Mouse (Mus musculus) stomach, embryonic 15.5 days (tissue): ENCODE measurements at regions not wholly inside any gene's neighbourhood (a gene's known extent, or its start where the extent isn't known, plus 50 kb on each side); places are given as distances from the start of the nearest gene placed in this dataset.

Source experiments
- ATAC-seq: fragments of 200-750 bp; cut with Nextera tagmentation; 2 replicates; pipeline ENCODE4 v1.8.0; 2017; ENCODE audit warnings: low read depth, moderate number of reproducible peaks, moderate TSS enrichment; ENCODE audit not compliant: insufficient read depth, low FRiP score
- H3K27ac ChIP-seq: fragments of 300-500 bp; sonication (generic); 2 replicates; pipeline ENCODE4 v1.5.1; 2015; ENCODE audit warnings: mild to moderate bottlenecking, inconsistent platforms
- H3K27me3 ChIP-seq: fragments of 300-500 bp; sonication (generic); replicated peaks from 2 replicates; pipeline ENCODE4 v1.6.1; 2015; ENCODE audit warnings: inconsistent platforms
- H3K36me3 ChIP-seq: fragments of 300-500 bp; sonication (generic); 2 replicates; pipeline ENCODE4 v1.6.1; 2015; ENCODE audit warnings: inconsistent platforms
- H3K4me1 ChIP-seq: fragments of 300-500 bp; sonication (generic); 2 replicates; pipeline ENCODE4 v1.6.1; 2015; ENCODE audit warnings: inconsistent platforms
- H3K4me2 ChIP-seq: fragments of 300-500 bp; sonication (generic); 2 replicates; pipeline ENCODE4 v1.6.1; 2015; ENCODE audit warnings: mild to moderate bottlenecking, inconsistent platforms
- H3K4me3 ChIP-seq: fragments of 300-500 bp; sonication (generic); replicated peaks from 2 replicates; pipeline ENCODE4 v1.5.1; 2015; ENCODE audit warnings: inconsistent platforms
- H3K9ac ChIP-seq: fragments of 300-500 bp; sonication (generic); 2 replicates; pipeline ENCODE4 v1.6.1; 2015; ENCODE audit warnings: inconsistent platforms
- H3K9me3 ChIP-seq: fragments of 300-500 bp; sonication (generic); 2 replicates; pipeline ENCODE4 v1.6.1; 2016; ENCODE audit warnings: inconsistent platforms
- WGBS: fragments of 180-500 bp; shearing (Covaris S2); methylation state at CpG from one replicate; pipeline ENCODE4 v1.1.7; 2015; 5-methylcytosine and 5-hydroxymethylcytosine counted together

DNA sequence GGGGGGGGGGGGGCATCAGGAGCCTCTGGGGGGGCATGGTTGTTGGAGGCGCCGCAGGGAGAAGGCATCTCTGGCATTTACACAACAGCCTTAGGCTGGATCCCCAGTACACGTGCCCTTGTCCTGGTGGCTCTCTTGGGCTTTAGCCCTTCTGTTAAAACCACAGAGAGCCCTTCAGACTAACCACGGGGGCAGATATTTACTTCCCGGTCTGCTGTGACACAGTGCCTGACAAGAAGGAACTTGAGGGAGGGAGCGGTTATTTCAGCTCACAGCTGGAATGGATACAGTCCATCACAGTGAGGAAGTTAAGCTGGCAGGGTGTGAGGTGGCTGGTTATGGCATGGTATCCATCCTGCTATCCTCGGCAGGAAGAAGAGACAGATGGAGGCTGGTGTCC lies 71.0 kb upstream of the Gm11733 start:
- Histone ChIP-seq H3K4me3 (no peak overlapping the region), H3K4me2 (no peak overlapping the region), H3K27ac (no peak overlapping the region), H3K9me3 (no peaks in the 10 kb centered on the region), H3K36me3 (no peaks in the 10 kb centered on the region), H3K9ac (no peak overlapping the region), H3K27me3 (peaks cover 27% of the 10 kb centered on the region), H3K4me1 (peaks cover 27% of the 10 kb centered on the region)
- ATAC-seq = no peak
- 24% methylated on average over 7 of the region's 7 CpGs for WGBS

DNA sequence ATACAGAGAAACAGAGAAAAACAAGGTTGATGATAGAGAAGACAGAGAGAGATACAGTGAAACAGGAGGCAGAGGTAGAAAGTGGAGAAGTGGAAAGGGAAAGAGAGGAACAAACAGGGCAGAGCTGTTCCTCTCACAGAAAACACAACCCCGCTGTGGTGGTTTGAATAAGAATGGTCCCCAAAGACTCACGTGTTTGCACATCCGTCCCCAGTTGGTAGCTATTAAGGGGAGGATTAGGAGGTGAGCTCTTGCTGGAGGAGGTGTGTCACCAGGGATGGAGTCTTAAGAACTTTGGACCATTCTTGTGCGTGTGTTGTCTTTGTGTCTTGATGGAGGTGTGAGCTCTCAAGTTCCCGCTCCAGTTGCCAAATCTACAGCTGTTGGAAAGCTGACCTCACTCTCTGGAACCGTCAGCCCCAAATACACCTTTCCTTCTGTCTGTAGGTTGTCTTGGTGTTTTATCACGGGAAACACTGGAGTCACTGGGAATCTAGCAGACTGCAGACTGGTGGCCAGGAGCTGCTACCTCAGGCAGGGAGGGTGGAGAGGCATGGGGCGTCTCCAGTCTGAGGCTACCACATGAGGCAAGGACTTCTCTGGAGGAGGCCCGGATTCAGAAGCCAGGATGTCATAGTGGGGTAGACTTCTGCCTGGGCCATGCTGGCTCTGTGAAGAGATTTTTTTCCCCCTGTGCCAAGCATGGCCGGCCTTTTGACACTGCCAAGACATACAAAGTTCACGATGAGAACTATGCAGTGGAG lies 70.0 kb upstream of the Gm11733 start:
- Histone ChIP-seq H3K4me3 (no peak overlapping the region), H3K27ac (no peak overlapping the region), H3K4me1 (peaks cover 27% of the 10 kb centered on the region), H3K9me3 (no peaks in the 10 kb centered on the region), H3K9ac (no peak overlapping the region), H3K36me3 (no peaks in the 10 kb centered on the region), H3K27me3 (peaks cover 20% of the 10 kb centered on the region), H3K4me2 (peak overlapping the region; percentile 61; the same call in 1 of the 2 replicates)
- no peak for ATAC-seq
- WGBS = 26% methylated on average over 11 of the region's 11 CpGs

DNA sequence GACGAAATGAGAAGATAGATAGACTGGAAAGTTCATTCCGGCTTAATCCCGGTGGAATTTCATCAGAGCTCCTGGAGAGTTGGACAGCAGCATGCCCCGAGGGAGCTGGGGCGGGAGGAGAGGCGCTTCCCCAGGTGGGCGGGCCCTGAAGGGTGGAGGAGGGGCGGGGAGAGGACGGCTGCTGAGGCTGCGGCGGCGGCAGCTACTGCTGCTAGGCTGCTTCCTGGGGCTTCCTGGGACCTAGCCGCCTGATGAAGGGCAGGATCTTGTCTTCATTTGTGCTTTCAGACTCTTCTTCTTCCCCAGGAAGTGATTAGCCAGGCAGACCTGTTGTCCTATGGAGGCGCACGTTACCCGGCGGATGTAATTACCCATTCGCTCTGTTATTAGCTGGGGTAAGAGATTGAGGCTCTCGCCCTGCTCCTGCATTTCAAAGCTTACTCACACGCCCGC lies 69.3 kb upstream of the Gm11733 start:
- Histone ChIP-seq H3K9ac (no peak overlapping the region), H3K36me3 (no peaks in the 10 kb centered on the region), H3K4me3 (peak overlapping the region; percentile 34), H3K4me2 (peak overlapping the region; percentile 61), H3K27me3 (peaks cover 15% of the 10 kb centered on the region), H3K27ac (no peak overlapping the region), H3K9me3 (no peaks in the 10 kb centered on the region), H3K4me1 (peaks cover 27% of the 10 kb centered on the region)
- no peak for ATAC-seq
- under 1% methylated on average over 21 of the region's 21 CpGs for WGBS

DNA sequence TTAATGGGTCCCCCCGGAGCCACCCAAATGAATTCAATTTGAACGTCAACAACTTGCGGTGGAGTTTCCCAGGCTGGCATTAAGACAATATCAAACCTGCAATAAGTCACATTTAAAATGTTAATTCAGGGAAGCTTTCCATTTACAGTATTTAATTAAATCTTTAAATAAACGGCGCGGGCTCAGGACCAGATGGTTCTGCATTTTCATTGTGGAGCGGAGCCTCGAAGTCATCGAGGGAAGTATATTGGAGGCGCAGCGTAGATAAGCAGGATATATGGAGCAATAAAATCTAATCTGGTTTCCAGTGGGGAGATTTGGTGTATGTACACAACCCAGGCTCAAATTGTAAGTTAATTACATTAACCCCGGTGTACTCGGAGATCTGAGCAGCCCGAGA lies 68.7 kb upstream of the Gm11733 start:
- no peak overlapping the region for H3K9ac ChIP-seq
- H3K27ac ChIP-seq = no peak overlapping the region
- no peak for ATAC-seq
- H3K27me3 ChIP-seq = peaks cover 15% of the 10 kb centered on the region
- H3K4me3 ChIP-seq = no peak overlapping the region
- 2% methylated on average over 14 of the region's 14 CpGs for WGBS
- no peaks in the 10 kb centered on the region for H3K36me3 ChIP-seq
- H3K4me1 ChIP-seq = peaks cover 31% of the 10 kb centered on the region
- peak overlapping the region; percentile 61 for H3K4me2 ChIP-seq
- no peaks in the 10 kb centered on the region for H3K9me3 ChIP-seq

DNA sequence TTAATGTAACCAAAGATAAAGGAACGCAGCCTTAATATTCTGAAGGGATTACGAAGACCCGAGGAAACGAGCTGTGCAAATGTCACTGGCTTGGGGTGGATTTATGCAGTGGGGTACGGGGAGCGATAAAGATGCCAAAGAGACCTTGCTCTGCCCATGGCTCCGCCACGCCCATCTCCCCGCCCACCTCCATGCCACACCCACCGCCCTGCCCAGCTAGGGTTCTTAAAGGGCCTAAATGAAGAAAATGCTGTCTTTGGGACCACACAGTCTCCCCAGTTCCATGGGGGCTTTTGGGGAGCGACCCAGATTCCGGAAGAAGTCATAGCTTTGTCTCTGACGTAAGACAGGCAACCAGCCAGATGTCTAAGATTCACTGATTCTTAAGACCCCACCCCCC lies 68.2 kb upstream of the Gm11733 start:
- Histone ChIP-seq H3K27me3 (peaks cover 15% of the 10 kb centered on the region), H3K36me3 (no peaks in the 10 kb centered on the region), H3K4me3 (no peak overlapping the region), H3K9ac (no peak overlapping the region), H3K4me2 (0 out of 2 replicates have a peak overlapping the region, but pooled peaks have one; percentile 14), H3K9me3 (no peaks in the 10 kb centered on the region), H3K27ac (no peak overlapping the region), H3K4me1 (peaks cover 31% of the 10 kb centered on the region)
- 7% methylated on average over 13 of the region's 13 CpGs for WGBS
- no peak for ATAC-seq

DNA sequence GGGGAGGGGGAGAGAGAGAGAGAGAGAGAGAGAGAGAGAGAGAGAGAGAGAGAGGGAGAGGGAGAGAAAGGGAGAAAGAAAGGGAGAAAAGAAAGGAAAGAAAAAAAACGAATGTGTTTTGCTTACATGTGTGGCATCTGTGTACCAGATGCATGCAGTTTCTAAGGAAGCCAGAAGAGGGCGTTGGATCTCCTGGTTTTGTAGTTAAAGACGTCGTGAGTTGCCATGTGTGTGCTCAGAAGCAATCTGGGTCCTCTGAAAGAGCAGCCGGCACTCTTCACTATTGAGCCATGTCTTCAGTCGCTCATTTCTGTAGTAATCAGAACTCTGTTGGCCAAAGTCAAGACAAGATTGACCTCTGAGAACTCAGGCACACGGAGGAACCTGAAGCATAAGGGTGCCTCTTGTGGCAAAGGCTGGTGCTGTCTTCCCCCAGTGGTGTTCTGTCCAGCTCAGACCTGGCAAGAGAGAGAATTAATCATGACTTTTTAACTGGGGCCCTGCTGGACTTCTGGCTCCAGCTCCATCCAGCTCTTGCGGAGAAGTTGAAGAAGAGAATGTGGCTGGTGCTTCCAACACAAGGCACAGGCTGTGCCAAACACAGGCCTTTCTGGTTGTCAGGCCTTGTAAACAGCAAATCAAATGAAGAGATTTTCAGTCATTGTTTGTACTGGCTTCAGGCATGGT lies 67.0 kb upstream of the Gm11733 start:
- peaks cover 15% of the 10 kb centered on the region for H3K27me3 ChIP-seq
- peaks cover 31% of the 10 kb centered on the region for H3K4me1 ChIP-seq
- H3K27ac ChIP-seq = no peak overlapping the region
- no peaks in the 10 kb centered on the region for H3K36me3 ChIP-seq
- WGBS = 58% methylated on average over 8 of the region's 8 CpGs
- no peaks in the 10 kb centered on the region for H3K9me3 ChIP-seq
- H3K9ac ChIP-seq = no peak overlapping the region
- ATAC-seq = no peak
- no peak overlapping the region for H3K4me2 ChIP-seq
- no peak overlapping the region for H3K4me3 ChIP-seq

DNA sequence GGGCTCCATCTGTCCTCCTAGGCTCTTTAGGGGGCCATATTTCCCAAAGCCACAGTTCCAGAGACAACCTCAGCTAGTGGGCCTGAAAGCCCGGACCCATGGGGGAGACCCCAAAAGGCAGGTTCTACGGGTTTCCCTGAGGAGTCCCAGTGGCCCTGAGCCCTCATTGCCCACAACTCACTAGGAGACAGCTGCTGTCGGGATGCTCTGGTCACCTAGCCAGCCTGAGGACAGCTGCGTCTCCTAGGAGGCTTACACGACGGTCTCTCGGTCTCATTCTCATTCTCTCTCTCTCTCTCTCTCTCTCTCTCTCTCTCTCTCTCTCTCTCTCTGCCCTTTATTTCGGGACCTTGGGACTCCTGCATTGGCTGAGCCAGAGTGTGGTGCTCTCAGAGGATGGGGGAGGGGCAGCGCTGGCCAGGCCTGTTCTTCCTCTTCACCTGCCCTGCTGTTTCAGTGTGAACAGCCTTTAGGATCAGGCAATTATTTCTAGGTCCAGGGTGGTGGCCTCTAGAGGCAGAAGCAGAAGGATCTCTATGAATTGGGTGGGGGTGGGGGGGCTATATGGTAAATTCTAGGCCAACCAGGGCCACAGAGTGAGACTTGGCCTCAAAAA lies 66.1 kb upstream of the Gm11733 start:
- ATAC-seq = no peak
- Histone ChIP-seq H3K27me3 (peaks cover 15% of the 10 kb centered on the region), H3K27ac (no peak overlapping the region), H3K4me2 (no peak overlapping the region), H3K4me1 (peaks cover 31% of the 10 kb centered on the region), H3K36me3 (no peaks in the 10 kb centered on the region), H3K9me3 (no peaks in the 10 kb centered on the region), H3K4me3 (no peak overlapping the region), H3K9ac (no peak overlapping the region)
- 62% methylated on average over 9 of the region's 9 CpGs for WGBS

DNA sequence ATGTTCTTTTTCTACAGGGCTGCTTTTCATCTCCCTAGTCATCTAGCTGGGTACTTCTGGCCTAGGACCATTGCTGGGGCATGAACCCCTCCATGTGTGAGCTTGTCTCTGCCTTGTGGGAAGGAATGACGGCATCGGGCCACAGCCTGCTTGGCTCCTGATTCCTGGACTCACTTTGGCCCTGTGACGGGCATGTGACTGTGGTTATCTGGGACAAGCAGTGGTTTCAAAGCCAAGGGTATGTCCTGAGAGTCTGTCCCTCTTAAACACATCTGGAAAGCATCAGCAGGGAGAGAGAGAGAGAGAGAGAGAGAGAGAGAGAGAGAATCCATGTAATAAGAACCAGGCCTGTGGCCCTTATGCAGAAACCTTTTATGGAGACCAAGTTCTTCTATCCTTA lies 65.2 kb upstream of the Gm11733 start:
- no peak for ATAC-seq
- Histone ChIP-seq H3K4me1 (peaks cover 27% of the 10 kb centered on the region), H3K4me2 (no peak overlapping the region), H3K9me3 (no peaks in the 10 kb centered on the region), H3K9ac (no peak overlapping the region), H3K36me3 (no peaks in the 10 kb centered on the region), H3K4me3 (no peak overlapping the region), H3K27ac (no peak overlapping the region), H3K27me3 (peaks cover 10% of the 10 kb centered on the region)
- 81% methylated on average over 3 of the region's 3 CpGs for WGBS

DNA sequence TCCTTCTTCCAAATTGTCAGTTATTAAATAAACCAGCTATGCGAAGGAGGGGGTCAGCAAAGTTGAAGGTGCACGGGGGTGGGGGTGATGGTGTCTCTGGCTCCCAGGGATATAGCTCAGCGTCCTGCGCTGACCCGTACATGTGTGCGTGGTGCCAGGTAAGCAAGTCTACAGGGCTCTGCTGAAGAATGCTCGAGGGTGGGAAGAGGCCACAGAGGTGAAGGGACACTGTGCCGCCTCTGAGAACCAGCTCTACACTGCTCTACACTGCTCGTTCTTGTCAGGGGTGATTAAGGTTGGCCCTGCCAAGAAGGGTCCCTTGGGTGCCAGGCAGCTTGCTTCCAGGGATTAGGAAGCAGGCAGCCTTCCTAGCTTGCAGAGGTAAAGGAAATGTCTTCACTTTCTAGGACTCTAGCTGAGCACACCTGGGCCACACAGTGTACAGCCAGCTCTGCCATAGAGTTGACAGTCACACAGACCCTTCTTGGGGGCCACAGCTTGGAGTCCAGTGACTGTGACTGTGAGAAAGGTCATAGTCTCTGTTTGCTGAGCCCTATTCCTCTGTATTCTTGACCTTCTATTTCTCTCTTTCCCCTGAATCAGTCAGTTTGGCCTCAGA lies 64.7 kb upstream of the Gm11733 start:
- H3K9ac ChIP-seq = no peak overlapping the region
- H3K4me2 ChIP-seq = no peak overlapping the region
- ATAC-seq = no peak
- no peak overlapping the region for H3K27ac ChIP-seq
- H3K36me3 ChIP-seq = no peaks in the 10 kb centered on the region
- no peaks in the 10 kb centered on the region for H3K9me3 ChIP-seq
- WGBS = 80% methylated on average over 9 of the region's 9 CpGs
- H3K4me3 ChIP-seq = no peak overlapping the region
- peaks cover 6% of the 10 kb centered on the region for H3K27me3 ChIP-seq
- H3K4me1 ChIP-seq = peaks cover 22% of the 10 kb centered on the region

DNA sequence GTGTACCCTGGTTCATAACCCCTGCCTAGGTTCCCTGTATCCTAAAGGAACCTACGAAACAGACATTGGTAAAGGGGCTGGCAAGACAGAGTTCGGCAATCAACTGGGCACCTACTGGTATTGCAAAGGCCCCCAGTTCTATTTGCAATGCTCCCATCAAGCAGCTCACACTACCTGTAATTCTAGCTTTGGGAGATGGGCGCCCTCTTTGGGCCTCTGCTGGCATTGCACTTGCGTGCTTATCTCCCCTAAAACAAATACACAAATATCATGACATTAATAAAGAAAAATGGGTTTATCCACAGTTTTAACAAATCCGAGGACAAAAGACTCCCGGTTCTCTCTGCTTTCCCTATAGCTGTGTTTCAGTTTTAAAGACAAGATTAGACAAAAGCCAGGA lies 61.5 kb upstream of the Gm11733 start:
- H3K27ac ChIP-seq = no peak overlapping the region
- H3K4me2 ChIP-seq = no peak overlapping the region
- H3K4me1 ChIP-seq = peaks cover 9% of the 10 kb centered on the region; the same call in 1 of the 2 replicates
- no peaks in the 10 kb centered on the region for H3K27me3 ChIP-seq
- no peaks in the 10 kb centered on the region for H3K36me3 ChIP-seq
- ATAC-seq = no peak
- H3K4me3 ChIP-seq = no peak overlapping the region
- 82% methylated on average over 6 of the region's 6 CpGs for WGBS
- no peak overlapping the region for H3K9ac ChIP-seq
- no peaks in the 10 kb centered on the region for H3K9me3 ChIP-seq

DNA sequence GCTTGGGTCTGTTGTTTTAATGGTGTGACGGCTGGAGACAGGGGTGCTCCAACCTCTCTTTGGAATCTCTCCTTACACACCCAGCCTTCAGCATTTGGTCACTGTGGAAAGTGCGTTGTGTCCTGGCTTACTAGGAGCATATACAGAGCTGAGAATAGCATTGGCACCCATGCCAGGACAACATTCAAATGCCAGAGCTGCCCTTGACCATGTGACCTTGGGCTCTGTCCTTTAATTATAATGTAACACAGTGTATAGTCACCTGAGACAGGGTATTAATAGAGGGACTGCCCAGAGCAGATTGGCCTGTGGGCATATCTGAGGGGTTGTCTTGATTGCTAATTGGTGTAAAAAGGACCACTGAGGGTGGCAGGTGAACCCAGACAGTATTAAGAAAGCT lies 60.7 kb upstream of the Gm11733 start:
- H3K4me2 ChIP-seq = no peak overlapping the region
- H3K27ac ChIP-seq = no peak overlapping the region
- WGBS = 89% methylated on average over 2 of the region's 2 CpGs
- H3K27me3 ChIP-seq = no peaks in the 10 kb centered on the region; the same call in 1 of the 2 replicates
- H3K9ac ChIP-seq = no peak overlapping the region
- H3K4me1 ChIP-seq = peaks cover 9% of the 10 kb centered on the region; the same call in 1 of the 2 replicates
- no peak for ATAC-seq
- no peaks in the 10 kb centered on the region for H3K36me3 ChIP-seq
- no peak overlapping the region for H3K4me3 ChIP-seq
- H3K9me3 ChIP-seq = no peaks in the 10 kb centered on the region

DNA sequence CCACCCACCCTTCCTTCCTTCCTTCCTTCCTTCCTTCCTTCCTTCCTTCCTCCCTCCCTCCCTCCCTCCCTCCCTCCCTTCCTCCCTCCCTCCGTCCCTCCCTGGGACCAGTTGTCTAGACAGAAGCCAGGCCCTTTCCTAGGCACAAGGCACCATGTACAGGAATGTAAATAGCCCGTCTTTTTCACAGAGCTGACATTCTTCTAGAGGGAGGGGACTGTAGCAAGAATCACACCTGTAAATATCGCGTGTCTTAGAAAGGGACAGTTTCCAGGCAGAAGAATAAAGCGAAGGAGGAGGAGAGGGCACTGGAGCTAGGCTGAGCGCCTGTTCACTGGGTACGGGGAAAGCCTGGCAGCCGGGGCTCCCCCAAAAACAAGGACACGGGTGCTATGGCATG lies 58.7 kb upstream of the Gm11733 start:
- H3K27me3 ChIP-seq = no peaks in the 10 kb centered on the region; the same call in 1 of the 2 replicates
- no peaks in the 10 kb centered on the region for H3K9me3 ChIP-seq
- H3K9ac ChIP-seq = no peak overlapping the region
- no peak overlapping the region for H3K4me3 ChIP-seq
- no peak overlapping the region for H3K4me2 ChIP-seq
- H3K36me3 ChIP-seq = no peaks in the 10 kb centered on the region
- no peak overlapping the region for H3K27ac ChIP-seq
- ATAC-seq = no peak
- 0 out of 2 replicates have a peak, but pooled peaks cover 4% of the 10 kb centered on the region for H3K4me1 ChIP-seq
- WGBS = 39% methylated on average over 8 of the region's 9 CpGs
